Mouse (Mus musculus): ENCODE results near the gene Gda.

GRCm38 (mm10) chr19:21441787-21442186 lies 31.5 kb downstream of the Gda start:
- TF ChIP-seq CTCF (conservative IDR thresholded peaks at IDR 0.05; ENCODE audit: insufficient read depth, insufficient read length, low read depth, low read length) (no peak), POLR2A (IDR thresholded peaks at IDR 0.05; ENCODE audit: low read depth, low read length) (no peak)

Data from kidney, adult 2 months (tissue).